Mouse (Mus musculus) lung, postnatal 25 days (tissue): Measurements from ENCODE around the gene Nin.

Source experiments
- DNase-seq: peaks from one replicate; pipeline ENCODE4 v3.0.0; 2022; ENCODE audit warnings: low spot score

Nin gene

DNA sequence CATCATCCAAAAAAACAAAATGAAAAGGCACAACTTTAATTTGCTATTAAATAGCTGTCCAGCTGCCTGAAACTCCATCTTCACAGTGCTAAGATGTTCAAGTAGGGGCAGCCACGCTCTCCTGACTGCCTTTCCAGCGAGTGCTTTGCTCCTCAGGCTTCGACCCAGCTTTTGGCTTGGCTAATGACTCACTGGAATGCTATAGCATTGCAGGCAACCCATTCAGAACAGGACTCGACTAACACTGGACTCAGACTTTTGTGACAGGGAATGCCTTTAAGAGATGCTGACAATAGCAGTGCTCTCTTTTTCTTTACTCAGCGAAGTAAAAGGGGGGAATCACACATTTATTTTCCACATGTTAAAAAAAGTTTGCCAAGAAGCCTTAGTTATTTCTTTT lies 101.8 kb downstream of the Nin start:
- no peak for DNase-seq

DNA sequence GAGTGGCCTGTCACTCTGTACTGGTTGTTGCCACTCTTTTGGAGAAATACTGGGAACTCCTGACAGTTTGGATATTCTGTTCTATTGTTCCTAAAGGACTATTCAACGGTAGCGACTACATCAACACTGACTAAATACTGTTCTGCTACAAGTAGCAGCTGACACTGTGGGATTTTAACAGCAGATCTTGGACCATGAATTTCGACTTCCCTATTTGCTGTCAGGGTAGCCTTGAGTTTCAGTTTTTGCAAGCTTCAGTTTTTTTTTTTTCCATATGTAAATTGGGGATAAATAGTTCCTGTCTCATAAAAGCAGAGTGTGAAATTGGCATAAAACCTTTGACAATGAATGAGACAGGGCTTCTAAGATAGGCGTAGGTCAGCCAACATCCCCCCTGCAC lies 103.2 kb downstream of the Nin start:
- DNase-seq: no peak

DNA sequence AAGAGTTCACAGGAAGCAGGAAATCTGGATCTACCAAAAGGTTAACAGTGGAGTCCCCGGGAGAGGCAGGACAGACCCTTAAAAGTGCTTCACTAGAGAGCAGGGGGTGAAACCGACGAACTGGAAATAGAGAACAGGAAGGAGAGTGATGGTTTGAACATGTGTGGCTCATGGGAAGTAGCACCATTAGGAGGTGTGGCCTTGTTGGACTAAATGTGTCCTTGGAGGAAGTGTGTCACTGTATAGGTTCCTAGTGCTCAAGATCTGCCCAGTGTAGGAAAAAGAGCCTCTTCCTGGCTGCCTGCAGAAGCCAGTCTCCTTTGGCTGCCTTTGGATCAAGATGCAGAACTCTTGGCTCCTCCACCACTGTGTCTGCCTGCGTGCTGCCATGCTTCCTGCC lies 108.4 kb downstream of the Nin start:
- no peak for DNase-seq

GRCm38 (mm10) chr12:69998186-69998983 lies 115.1 kb downstream of the Nin start:
- no peak for DNase-seq

GRCm38 (mm10) chr12:69995382-69995781 lies 118.1 kb downstream of the Nin start:
- DNase-seq: no peak

- DNase-seq: peak; percentile 90
Observed at GRCm38 (mm10) chr12:69986786-69987497, 126.6 kb downstream of the Nin start, which contains the start of gene Sav1. Gene Sav1 (minus strand): TSS chr12:69987002.

DNA sequence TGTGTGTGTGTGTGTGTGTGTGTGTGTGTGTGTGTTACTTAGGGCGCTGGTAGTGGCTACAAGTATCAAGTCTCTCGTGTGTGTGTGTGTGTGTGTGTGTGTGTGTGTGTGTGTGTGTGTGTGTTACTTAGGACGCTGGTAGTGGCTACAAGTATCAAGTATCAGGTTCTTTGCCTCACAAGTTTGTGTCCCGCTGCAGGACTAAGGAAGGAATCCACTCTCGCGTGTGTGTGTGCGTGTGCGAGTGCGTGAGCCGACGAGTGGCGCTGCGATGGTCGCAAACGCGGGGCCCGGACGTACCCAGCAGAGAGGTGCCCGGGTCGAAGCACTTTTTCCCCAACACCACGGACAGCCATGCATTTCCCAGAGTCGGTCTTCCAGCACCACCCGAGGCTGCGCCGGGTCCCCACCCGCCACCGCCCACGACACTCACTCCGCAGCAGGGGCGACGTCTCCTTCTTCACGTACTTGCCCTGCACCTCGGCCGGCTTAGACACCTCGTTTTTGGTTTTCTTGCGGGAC lies 127.2 kb downstream of the Nin start:
- no peak for DNase-seq

DNA sequence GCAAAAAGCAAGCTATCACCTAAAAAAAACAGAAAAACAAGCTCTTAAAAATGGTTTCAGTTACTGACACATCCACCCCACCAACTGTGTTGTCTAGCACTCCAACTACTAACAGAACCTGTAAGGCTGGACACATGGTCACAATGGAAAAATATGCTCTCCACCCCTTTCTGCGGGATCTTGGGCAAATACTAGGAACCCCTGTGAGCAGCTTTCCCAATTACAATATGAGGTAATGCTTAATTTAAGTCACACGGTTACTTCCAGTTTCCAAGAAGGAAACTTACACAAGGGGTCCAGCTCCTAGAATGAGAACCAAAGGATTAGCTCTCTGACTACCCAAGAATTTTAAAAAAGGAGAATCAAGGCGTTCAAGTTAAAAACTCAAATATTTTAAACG lies 128.0 kb downstream of the Nin start:
- peak; percentile 62 for DNase-seq

GRCm38 (mm10) chr12:69982874-69983273 lies 130.6 kb downstream of the Nin start:
- DNase-seq: no peak

DNA sequence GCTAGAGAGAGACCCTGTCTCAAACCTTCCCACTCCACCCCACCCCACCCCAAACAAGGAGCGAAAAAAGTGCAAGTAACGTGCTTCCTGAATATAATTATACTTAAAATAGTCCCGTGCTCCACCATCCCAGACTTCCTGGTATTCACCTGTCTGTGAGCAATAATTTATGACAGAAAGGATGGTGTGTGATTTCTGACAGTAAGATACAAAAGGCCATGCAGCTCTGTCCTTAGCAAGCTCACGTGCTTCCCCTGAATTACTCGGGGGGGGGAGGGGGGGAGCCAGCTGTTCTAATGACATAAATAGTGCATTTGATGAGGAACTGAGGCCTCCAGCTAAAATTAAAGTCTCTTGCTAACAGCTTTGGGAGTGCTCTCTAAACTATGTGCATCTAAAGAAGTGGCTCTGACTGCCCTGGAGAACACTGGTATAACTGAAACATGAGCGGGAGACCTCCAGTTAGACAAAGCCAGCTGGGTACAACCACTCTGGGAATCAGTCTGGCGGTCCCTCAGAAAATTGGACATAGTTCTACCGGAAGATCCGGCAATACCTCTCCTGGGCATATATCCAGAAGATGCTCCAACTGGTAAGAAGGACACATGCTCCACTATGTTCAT lies 136.0 kb downstream of the Nin start:
- DNase-seq: no peak

DNA sequence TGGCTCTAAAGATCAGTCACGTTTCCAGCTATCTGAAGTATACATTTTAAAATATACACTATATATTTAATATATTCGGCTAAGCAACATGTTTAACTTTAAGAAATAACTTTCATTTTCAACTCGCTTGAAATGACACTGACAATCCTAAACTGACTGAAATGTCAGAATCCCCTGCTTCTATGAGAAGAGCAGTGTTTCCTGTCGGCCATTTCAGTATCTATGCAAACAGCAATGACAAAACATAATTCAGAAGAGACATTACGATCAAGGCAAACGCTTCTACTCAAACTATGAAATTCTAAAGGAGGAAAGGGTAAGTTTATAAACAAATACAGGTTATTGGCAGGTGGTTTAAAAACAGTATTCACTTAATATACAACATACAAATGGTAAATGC lies 136.8 kb downstream of the Nin start:
- DNase-seq: no peak

- DNase-seq: no peak
Observed at GRCm38 (mm10) chr12:69973666-69974065, 139.9 kb downstream of the Nin start.

DNA sequence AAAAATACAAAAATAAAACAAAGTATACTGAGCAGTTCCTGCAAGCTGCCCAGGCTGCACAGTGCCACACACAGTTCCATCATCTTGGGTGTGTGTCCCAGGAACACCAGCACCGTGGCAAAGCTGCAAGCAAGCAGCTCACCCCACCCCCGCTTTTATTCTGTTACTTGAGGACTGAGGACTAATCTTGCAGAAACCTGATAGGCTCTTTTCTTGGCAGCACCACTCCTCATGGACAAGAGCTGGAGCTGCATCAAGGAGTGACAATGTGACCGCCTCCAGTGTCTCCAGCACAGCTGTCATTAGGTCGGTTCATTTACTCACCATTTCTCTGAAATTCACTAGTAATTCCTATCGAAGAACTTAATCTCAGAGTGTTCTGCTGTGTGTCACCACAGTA lies 145.4 kb downstream of the Nin start:
- DNase-seq: no peak

DNA sequence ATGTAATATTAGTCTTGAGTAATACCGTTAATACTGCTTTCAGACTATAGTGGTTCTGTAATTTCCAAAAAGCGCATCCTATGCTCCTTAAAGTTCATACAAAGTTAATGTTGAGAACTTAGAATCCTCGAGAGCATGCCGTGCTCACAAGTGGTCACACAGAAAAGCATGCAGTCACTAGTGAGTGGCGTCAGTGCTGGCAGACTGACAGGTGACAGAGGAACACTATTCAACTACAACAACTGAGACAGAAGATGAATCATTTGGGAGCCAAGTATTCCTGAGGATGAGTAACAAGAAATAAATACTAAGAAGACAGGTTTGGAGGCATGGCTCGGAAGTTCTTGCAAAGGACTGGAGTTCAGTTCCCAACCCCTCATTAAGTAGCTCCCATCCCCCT lies 146.4 kb downstream of the Nin start:
- no peak for DNase-seq

DNA sequence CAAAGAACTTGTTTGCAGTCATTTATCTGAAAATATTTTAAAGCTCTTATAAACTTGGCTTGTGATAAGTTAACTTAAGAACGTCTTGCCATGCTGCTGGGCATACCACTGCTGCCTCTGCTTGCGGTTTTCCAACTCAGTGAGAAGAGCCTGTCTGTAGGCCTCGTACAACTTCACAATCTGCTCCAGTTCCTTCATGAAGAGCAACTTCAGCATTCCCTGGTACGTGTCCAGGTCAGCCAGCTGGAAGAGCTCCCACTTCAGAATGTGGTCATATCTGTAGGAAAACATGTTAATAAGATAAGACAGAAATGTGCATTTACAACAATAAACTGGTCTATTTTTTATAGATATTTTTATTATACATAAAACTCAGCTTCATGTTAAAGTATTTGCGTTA lies 147.4 kb downstream of the Nin start:
- peak; percentile 44 for DNase-seq

DNA sequence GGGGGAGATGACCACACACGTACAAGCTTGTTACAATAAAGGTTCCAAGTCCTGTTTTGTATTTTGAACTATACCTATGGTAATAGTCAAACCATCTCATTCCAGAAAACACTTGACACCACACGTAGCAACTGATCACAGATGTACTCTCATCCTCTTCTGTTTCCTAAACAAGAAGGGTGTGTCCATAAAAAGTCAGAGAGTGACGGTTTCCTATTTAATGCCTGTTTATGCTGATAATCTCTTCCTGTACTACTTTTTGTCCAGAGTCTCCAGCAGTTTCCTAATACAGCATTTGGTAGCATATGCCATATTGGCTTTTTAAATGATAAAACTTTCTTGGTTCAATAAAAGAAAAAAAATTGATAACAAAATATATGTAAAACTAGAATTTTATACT lies 147.9 kb downstream of the Nin start:
- no peak for DNase-seq

- no peak for DNase-seq
Observed at GRCm38 (mm10) chr12:69963141-69963540, 150.4 kb downstream of the Nin start.

DNA sequence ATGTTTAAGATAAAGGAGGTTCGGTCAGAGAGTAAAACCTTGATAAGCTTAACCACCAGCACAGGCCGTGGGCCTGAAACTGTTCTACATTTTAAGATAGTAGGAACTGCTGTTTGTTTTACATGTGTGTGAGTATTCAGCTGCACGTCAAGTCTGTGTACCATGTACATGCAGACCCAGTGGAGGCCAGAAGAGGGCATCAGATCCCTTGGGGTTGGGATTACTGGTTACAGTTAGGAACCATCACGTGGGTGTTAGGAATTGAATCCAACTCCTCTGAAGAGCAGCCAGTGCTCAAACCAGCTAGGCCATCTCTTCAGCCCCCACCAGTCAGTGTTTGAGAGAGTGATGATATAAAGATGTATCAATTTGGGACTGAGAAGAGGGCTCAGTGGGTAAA lies 151.0 kb downstream of the Nin start:
- peak; percentile 82 for DNase-seq
